Mouse (Mus musculus) layer of hippocampus, adult 2 months (tissue): Measurements from ENCODE around the gene Tmem216. TPM values are rescaled to one million over a fixed set of nuclear protein-coding genes. Genes with fewer than 3 reads are reported as not detected.

Experiments
- DNase-seq, 2 experiments: peaks; one replicate each; pipeline ENCODE4 v3.0.0; 2022; ENCODE audit warnings: low spot score in 2 of 2
- H3K27ac ChIP-seq: fragments of 200-600 bp; 2 replicates; pipeline ENCODE4 v1.8.1; 2022
- H3K4me3 ChIP-seq: fragments of 200-600 bp; 2 replicates; pipeline ENCODE4 v1.8.1; 2022; ENCODE audit warnings: mild to moderate bottlenecking
- CTCF ChIP-seq: fragments of 200-600 bp; conservative IDR thresholded peaks from 2 replicates; pipeline ENCODE4 v1.8.1; 2022; ENCODE audit warnings: antibody characterized with exemption, mild to moderate bottlenecking, moderate library complexity
- long read RNA-seq, 2 experiments: library from polyadenylated mRNA; stranded (forward); transcript quantifications; one replicate each; pipeline ENCODE4 v2.0.0; 2021; ENCODE audit warnings: borderline mapping rate in 2 of 2
- total RNA-seq, 2 experiments: library from RNA; stranded (reverse); gene quantifications; 2 replicates each; pipeline ENCODE4 v1.2.3; 2021

The Tmem216 gene
- total RNA-seq: 10 to 100 TPM; 10.8 to 11.4 TPM
- long read RNA-seq, experiment 1, partial matches to known transcripts: 0 of 9 reads
- long read RNA-seq, experiment 1, other reads (novel, unspliced or antisense): 7 of 9 reads
- long read RNA-seq, experiment 2, transcript Tmem216-202 (5 exons, 999 nt): major isoform, 5 of 15 reads
- long read RNA-seq, experiment 2, partial matches to known transcripts: 0 of 15 reads
- long read RNA-seq, experiment 2, other reads (novel, unspliced or antisense): 8 of 15 reads

- TF ChIP-seq CTCF: peak; percentile 23; the same call in 1 of the 2 replicates
Observed at GRCm38 (mm10) chr19:10555624-10556510, at the start of gene Tmem216. Gene Tmem216 (minus strand): TSS chr19:10556238.

GRCm38 (mm10) chr19:10605293-10605900, 49.4 kb upstream of the Tmem216 start, which contains the start of the genes Ddb1 and Tkfc:
Gene Ddb1 (plus strand): TSS chr19:10605327.
Gene Tkfc (minus strand): TSS chr19:10605654.
- TF ChIP-seq CTCF: peak; percentile 81
- Histone ChIP-seq H3K4me3 (peak within 1 kb of the TSS; percentile 96), H3K27ac (peak within 1 kb of the TSS; percentile 98)
- DNase-seq: peak; percentile 98 to 99

More at GRCm38 (mm10) chr19:10555624-10556510, at the start of gene Tmem216:
- peak within 1 kb of the TSS; percentile 91 for H3K27ac ChIP-seq
- peak; percentile 79 to 87 for DNase-seq
- H3K4me3 ChIP-seq: peak within 1 kb of the TSS; percentile 79

DNA sequence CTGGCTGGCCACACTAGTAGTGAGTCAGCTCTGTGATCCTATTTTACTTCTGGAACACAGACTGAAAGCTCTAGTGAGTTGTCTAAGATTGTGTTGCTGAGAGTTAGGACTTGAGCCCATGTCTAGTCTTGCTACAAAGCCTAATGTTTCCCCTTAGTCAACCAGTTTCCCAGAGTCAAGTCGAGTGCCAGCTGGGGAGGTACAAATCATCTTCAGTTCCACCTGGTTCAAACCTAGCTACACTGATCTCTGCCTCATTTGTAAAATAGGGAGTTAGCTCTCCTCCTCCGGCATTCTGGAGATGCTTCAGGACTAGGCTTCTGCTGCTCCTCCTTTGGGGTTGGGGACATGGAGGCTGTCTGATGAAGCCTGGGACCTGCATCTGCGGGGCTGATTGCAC, 48.5 kb upstream of the Tmem216 start:
- no peak for DNase-seq
- peak overlapping the region; percentile 98 for H3K27ac ChIP-seq
- no peak for TF ChIP-seq CTCF
- peak overlapping the region; percentile 96 for H3K4me3 ChIP-seq

- no peak for TF ChIP-seq CTCF
- peak in 1 of 2 experiments; percentile 14 for DNase-seq
- Histone ChIP-seq H3K27ac (peak overlapping the region; percentile 98), H3K4me3 (no peak overlapping the region)
Observed at GRCm38 (mm10) chr19:10603660-10604523, 47.9 kb upstream of the Tmem216 start.

- peak; percentile 97 for TF ChIP-seq CTCF
- H3K27ac ChIP-seq: peak overlapping the region; percentile 85
- DNase-seq: peak; percentile 86 to 87
- peak overlapping the region; percentile 46 for H3K4me3 ChIP-seq
Observed at GRCm38 (mm10) chr19:10602787-10603186, 46.7 kb upstream of the Tmem216 start.

DNA sequence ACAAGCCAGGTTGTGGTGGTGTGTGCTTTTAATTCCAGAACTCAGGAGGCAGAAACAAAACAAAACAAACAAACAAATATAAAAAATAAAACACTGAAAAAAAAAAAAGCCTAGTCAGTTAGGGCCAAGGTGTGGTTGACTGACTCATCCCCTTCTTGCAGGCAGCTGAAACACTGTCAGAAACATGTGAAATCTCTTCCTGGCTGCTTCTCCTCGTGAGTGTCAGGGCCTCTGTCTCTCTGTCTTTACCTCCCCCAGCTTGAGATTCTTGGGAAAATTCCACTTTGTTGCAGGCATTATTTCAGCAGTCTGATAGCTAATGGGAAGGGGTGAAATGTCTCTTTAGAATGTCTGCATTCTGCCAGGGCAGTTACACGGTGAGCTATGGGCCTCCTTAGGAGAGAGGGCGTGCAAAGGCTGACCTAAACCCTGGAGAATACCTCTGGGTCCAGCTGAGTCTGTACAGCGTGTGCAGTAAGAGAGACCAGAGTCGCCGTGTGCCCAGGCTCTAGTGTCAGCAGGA, 46.3 kb upstream of the Tmem216 start:
- TF ChIP-seq CTCF: no peak
- no peak for DNase-seq
- Histone ChIP-seq H3K27ac (peak overlapping the region; percentile 85), H3K4me3 (peak overlapping the region; percentile 46)

DNA sequence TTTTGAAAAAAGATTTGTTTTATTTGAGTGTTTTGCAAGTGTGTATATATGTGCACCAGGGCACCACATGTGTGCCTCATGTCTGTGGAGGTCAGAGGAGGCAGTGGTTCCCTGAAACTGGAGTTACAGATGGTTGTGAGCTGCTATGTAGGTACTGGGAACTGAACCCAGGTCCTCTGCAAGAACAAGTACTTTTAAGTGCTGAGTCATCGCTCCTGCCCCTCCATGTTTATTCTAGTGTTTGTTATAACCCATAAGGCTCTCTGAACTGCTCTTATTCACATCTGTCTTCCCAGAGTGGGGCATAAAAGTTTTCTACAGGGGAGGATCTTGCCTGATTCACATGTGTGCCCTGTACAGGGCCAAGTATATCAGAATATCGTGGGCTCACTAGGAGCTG, 43.6 kb upstream of the Tmem216 start:
- no peak for TF ChIP-seq CTCF
- no peak overlapping the region for H3K4me3 ChIP-seq
- DNase-seq: no peak

GRCm38 (mm10) chr19:10598188-10598587, 42.1 kb upstream of the Tmem216 start:
- no peak overlapping the region for H3K27ac ChIP-seq
- DNase-seq: no peak
- TF ChIP-seq CTCF: peak; percentile 58
- H3K4me3 ChIP-seq: no peak overlapping the region

More for the DNA sequence above, 43.6 kb upstream of the Tmem216 start:
- H3K27ac ChIP-seq: no peak overlapping the region

DNA sequence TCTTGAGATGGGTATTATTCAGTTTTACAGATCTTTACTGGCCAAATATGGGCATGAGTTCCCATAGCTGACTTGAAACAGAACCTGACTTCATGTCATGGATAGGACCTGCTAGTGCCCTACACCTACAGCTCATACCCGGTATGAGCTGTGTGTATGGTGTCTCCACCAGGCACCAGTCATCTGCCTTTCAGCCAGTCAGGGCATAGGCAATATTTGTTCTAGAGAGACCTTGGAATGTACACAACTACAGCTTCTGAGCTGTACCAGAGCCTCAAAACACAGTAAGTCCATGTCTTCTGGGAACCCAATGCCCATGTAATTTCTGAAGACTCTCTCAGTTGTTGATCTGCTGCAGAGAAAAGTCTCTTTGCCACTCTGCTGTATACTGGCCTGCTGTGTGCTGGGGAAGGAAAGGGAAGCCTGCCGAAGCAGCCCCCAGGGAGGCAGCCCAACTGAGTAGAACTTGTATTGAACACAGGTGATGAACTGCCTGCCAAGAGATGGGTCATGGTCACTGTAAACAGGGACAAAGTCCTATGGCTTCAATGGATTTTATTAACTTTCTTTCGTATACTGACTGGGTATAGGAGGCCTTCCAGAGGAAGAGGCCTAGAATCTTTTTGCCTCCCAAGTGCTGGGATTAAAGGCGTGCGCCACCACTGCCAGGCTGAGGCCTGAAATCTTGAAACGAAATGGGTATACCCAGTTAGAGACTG, 35.8 kb upstream of the Tmem216 start:
- H3K4me3 ChIP-seq: no peak overlapping the region
- no peak for DNase-seq
- H3K27ac ChIP-seq: no peak overlapping the region
- TF ChIP-seq CTCF: no peak

GRCm38 (mm10) chr19:10590301-10590700, 34.3 kb upstream of the Tmem216 start:
- H3K4me3 ChIP-seq: no peak overlapping the region
- no peak overlapping the region for H3K27ac ChIP-seq
- no peak for TF ChIP-seq CTCF
- no peak for DNase-seq

DNA sequence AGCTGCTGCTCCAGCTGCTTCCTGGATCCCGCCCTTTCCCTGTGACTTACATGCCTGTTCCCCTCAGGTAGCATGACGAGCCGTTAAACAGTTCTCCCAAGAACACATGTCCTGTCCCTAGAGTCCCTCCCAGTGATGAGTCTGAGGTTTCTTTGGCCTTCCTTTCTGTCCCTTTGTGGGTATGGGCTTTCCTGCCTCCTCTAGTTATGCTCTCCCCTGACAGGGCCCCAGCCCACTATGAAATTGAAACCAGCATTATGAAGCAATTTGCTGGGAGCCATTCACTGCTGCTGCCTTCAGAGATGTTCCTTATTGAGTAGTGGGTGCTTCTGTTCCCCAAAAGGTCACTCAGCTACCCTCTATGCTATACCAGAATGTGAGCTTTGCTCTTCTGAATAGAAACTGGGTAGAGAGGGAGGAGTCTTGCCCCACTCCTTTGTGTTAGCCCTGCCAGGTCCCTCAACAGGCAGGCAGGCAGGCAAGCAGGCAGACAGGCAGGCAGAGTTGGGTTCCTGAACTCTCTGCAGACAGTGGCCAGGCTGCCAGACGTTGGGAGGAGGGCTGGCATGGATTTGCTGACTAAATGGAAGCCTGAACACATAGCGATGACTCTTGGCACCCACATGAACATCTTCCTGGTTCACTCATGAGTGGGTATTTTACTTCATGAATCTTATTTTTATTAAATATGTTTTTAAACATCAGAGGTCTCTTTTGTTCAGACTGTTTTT, 33.3 kb upstream of the Tmem216 start:
- Histone ChIP-seq H3K4me3 (no peak overlapping the region), H3K27ac (no peak overlapping the region)
- no peak for DNase-seq
- TF ChIP-seq CTCF: no peak
